Mouse (Mus musculus): ENCODE results near the gene Apeh. TPM values are rescaled to one million over a fixed set of nuclear protein-coding genes. Genes with fewer than 3 reads are reported as not detected.
A peak's percentile ranks its signal among the peaks of the same experiment; 100 is the strongest.

Gene Apeh
- polyA plus RNA-seq, 1 experiment from 2014 or later, result 60.9 TPM

DNA sequence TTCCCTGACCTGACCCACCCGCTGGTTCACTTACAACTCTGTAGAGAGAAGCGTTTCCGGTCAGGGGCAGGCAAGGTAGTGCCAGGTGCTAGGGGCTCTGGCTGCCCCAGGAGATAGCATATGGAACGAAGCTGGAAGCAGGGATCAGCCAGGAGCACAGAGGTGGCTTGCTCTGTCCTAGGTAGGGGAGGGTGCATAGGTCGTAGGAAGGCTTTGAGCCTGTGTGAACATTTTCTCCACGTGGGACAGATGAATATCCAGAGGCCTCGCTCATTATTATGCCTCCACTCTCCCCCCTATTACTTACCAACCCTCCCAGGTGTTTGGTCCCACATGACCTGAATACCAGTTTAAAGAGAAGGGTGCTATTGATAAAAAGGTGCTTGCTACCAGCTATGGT lies 42.0 kb downstream of the Apeh start:
- WGBS, result 73% methylated on average over 7 of the region's 7 CpGs
- H3K36me3 ChIP-seq (ENCODE audit: control insufficient read depth, insufficient read depth, low read length), result peaks cover 10% of the 10 kb centered on the region

DNA sequence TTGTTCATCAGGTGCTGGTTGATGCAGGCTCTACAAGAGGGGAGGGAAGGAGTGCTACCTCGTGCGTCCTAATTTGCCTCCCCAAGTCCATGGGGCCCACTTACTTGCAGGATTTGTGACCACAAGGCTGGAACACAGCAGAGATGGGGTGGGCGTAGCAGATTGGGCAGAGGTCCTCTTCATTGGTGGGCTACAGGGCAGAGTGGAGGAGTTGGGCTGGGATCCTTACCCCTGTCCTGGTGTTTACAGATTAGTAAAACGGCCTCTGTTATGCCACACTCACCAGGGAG lies 42.5 kb downstream of the Apeh start:
- H3K27ac ChIP-seq (ENCODE audit: low read depth, low read length), result no peak overlapping the region
- H3K9me3 ChIP-seq (ENCODE audit: control insufficient read depth, low read length), result no peaks in the 10 kb centered on the region
- no peak overlapping the region for H3K4me2 ChIP-seq (ENCODE audit: low read length)
- ATAC-seq, result no peak
- H3K4me1 ChIP-seq (ENCODE audit: control insufficient read depth, insufficient read depth, low read depth, low read length), result peaks cover 21% of the 10 kb centered on the region
- 85% methylated on average over 4 of the region's 4 CpGs for WGBS
- H3K27me3 ChIP-seq (replicated peaks; ENCODE audit: control insufficient read depth, insufficient read depth, low read length), result no peaks in the 10 kb centered on the region
- peaks cover 13% of the 10 kb centered on the region for H3K36me3 ChIP-seq (ENCODE audit: control insufficient read depth, insufficient read depth, low read length)
- H3K4me3 ChIP-seq (ENCODE audit: low read length), result no peak overlapping the region
- no peak overlapping the region for H3K9ac ChIP-seq (ENCODE audit: low read depth, low read length)

More for the DNA sequence above, 42.0 kb downstream of the Apeh start:
- Histone ChIP-seq H3K4me3 (ENCODE audit: low read length) (no peak overlapping the region), H3K27ac (ENCODE audit: low read depth, low read length) (no peak overlapping the region; the same call in 1 of the 2 replicates), H3K4me1 (ENCODE audit: control insufficient read depth, insufficient read depth, low read depth, low read length) (peaks cover 21% of the 10 kb centered on the region), H3K9ac (ENCODE audit: low read depth, low read length) (no peak overlapping the region), H3K4me2 (ENCODE audit: low read length) (no peak overlapping the region), H3K27me3 (replicated peaks; ENCODE audit: control insufficient read depth, insufficient read depth, low read length) (no peaks in the 10 kb centered on the region), H3K9me3 (ENCODE audit: control insufficient read depth, low read length) (no peaks in the 10 kb centered on the region)
- ATAC-seq, result no peak

DNA sequence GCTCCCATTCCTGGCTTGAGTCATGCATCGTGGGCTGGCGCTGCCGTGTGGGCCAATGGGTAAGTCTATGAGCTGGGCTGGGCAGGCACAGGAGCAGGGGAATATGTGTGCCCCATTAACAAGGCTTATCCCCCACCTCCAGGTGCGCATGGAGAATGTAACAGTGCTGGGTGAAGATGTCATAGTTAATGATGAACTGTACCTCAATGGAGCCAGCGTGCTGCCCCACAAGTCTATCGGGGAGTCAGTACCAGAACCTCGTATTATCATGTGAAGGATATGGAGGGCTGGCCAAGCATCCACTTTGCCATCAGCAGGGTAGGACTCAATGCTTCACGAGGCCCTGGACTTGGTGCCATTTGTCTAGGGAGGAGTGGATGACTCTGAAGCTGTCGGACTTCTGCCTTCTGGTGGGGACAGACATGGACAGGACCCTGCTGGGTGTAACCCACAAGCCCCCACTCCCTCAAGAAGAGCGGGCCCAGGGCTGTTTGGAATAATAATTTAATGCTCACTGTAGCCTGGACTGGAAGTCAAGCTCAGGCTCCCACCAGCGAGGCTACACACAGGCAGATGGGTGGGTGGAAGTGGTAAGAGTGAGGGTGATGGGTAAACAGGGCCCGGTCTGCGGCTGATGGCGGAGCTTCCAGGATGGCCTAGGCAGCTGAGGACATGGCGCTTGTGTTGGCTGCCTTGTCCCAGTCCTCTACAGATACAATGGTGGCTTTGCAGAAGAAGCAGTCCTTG lies 43.0 kb downstream of the Apeh start:
- Histone ChIP-seq H3K9ac (ENCODE audit: low read depth, low read length) (no peak overlapping the region), H3K4me3 (ENCODE audit: low read length) (no peak overlapping the region), H3K27ac (ENCODE audit: low read depth, low read length) (no peak overlapping the region), H3K4me2 (ENCODE audit: low read length) (no peak overlapping the region), H3K36me3 (ENCODE audit: control insufficient read depth, insufficient read depth, low read length) (peaks cover 18% of the 10 kb centered on the region), H3K4me1 (ENCODE audit: control insufficient read depth, insufficient read depth, low read depth, low read length) (peaks cover 21% of the 10 kb centered on the region), H3K27me3 (replicated peaks; ENCODE audit: control insufficient read depth, insufficient read depth, low read length) (no peaks in the 10 kb centered on the region), H3K9me3 (ENCODE audit: control insufficient read depth, low read length) (no peaks in the 10 kb centered on the region)
- ATAC-seq, result no peak
- 94% methylated on average over 15 of the region's 15 CpGs for WGBS

DNA sequence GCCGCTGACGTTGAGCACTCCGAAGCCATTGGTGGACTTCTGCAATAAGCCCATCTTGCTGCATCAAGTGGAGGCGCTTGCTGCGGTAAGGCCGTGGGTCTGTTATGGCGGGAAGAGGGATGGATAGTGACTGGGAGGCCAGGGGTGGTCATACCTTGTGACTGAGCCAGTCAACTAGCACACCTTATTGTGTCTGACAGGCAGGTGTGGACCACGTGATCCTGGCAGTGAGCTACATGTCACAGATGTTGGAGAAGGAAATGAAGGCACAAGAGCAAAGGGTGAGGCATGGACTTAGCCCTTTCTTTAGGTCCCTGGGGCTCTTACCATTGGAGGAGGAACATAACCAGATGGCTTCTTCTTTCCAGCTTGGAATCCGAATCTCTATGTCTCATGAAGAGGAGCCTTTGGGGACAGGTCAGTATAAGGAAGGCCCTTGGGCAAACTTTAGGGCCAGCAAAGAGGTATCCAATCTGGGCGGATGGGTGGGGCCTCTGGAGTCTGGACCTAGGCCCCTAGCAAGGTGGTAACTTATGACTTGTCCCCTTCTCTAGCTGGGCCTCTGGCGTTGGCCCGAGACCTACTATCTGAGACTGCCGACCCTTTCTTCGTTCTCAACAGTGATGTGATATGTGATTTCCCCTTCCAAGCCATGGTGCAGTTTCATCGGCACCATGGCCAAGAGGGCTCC lies 44.7 kb downstream of the Apeh start:
- Histone ChIP-seq H3K4me1 (ENCODE audit: control insufficient read depth, insufficient read depth, low read depth, low read length) (peaks cover 21% of the 10 kb centered on the region), H3K4me3 (ENCODE audit: low read length) (peak overlapping the region; percentile 72), H3K27me3 (replicated peaks; ENCODE audit: control insufficient read depth, insufficient read depth, low read length) (no peaks in the 10 kb centered on the region), H3K27ac (ENCODE audit: low read depth, low read length) (peak overlapping the region; percentile 71), H3K4me2 (ENCODE audit: low read length) (peak overlapping the region; percentile 91), H3K36me3 (ENCODE audit: control insufficient read depth, insufficient read depth, low read length) (peaks cover 33% of the 10 kb centered on the region), H3K9ac (ENCODE audit: low read depth, low read length) (peak overlapping the region; percentile 75), H3K9me3 (ENCODE audit: control insufficient read depth, low read length) (no peaks in the 10 kb centered on the region)
- no peak; the same call in 1 of the 2 replicates for ATAC-seq
- 42% methylated on average over 15 of the region's 15 CpGs for WGBS

DNA sequence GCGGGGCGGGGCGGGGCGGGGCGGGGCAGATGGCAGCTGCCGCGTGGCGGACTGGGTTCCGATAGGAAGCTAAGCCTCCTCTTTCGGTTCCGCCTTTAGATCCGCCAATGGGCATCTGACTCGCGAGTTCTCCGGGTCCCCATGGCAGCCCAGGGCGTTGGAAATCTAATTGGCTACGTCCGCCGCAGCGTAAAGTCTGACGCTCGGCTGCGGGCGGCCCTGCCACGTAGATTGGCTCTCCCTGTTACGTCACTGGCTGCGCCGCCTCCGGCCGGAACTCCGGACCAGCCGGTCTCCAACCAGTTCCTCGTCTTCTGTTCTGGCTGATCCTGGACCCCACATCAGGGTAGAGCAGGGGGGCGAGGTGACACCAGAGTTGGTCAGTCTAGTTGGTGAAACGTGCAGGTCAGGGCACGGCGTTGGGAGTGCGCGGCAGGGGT lies 45.4 kb downstream of the Apeh start, which contains the start of gene Gmppb:
TSS of gene Gmppb (plus strand) at position 227 of the 440 bp plus-strand sequence.
- Histone ChIP-seq H3K36me3 (ENCODE audit: control insufficient read depth, insufficient read depth, low read length) (peaks cover 29% of the 10 kb centered on the region), H3K27ac (ENCODE audit: low read depth, low read length) (peak within 1 kb of the TSS; percentile 71), H3K4me3 (ENCODE audit: low read length) (peak within 1 kb of the TSS; percentile 72), H3K4me2 (ENCODE audit: low read length) (peak within 1 kb of the TSS; percentile 91), H3K27me3 (replicated peaks; ENCODE audit: control insufficient read depth, insufficient read depth, low read length) (no peaks in the 10 kb centered on the region), H3K9me3 (ENCODE audit: control insufficient read depth, low read length) (no peaks in the 10 kb centered on the region), H3K9ac (ENCODE audit: low read depth, low read length) (peak within 1 kb of the TSS; percentile 75), H3K4me1 (ENCODE audit: control insufficient read depth, insufficient read depth, low read depth, low read length) (peaks cover 21% of the 10 kb centered on the region)
- ATAC-seq, result peak; percentile 95
- under 1% methylated on average over 33 of the region's 39 CpGs for WGBS

DNA sequence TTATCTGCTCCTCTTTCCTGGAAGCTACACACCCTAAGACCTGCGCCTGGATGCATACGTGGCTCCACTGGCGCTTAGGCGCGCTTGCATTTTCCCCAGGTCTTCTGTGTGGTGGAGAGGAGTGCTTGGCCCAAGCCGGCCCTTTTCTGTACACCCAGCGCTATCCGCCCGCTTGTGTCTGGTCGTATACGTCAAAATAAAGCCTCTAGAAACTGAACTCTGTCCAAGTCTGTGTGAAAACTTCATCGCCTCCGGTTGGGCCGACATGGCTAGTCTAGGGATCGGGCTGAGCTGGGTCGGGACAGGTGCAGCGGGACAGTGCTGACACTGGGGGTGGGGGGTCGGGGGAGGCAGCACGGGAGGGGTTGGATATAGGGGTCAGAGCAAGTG lies 45.8 kb downstream of the Apeh start:
- H3K4me3 ChIP-seq (ENCODE audit: low read length), result peak overlapping the region; percentile 72
- H3K36me3 ChIP-seq (ENCODE audit: control insufficient read depth, insufficient read depth, low read length), result peaks cover 28% of the 10 kb centered on the region
- under 1% methylated on average over 17 of the region's 19 CpGs for WGBS
- no peaks in the 10 kb centered on the region for H3K27me3 ChIP-seq (replicated peaks; ENCODE audit: control insufficient read depth, insufficient read depth, low read length)
- H3K4me1 ChIP-seq (ENCODE audit: control insufficient read depth, insufficient read depth, low read depth, low read length), result peaks cover 21% of the 10 kb centered on the region
- peak overlapping the region; percentile 70 for H3K27ac ChIP-seq (ENCODE audit: low read depth, low read length)
- ATAC-seq, result peak; percentile 43
- no peaks in the 10 kb centered on the region for H3K9me3 ChIP-seq (ENCODE audit: control insufficient read depth, low read length)
- peak overlapping the region; percentile 91 for H3K4me2 ChIP-seq (ENCODE audit: low read length)
- peak overlapping the region; percentile 66 for H3K9ac ChIP-seq (ENCODE audit: low read depth, low read length)

DNA sequence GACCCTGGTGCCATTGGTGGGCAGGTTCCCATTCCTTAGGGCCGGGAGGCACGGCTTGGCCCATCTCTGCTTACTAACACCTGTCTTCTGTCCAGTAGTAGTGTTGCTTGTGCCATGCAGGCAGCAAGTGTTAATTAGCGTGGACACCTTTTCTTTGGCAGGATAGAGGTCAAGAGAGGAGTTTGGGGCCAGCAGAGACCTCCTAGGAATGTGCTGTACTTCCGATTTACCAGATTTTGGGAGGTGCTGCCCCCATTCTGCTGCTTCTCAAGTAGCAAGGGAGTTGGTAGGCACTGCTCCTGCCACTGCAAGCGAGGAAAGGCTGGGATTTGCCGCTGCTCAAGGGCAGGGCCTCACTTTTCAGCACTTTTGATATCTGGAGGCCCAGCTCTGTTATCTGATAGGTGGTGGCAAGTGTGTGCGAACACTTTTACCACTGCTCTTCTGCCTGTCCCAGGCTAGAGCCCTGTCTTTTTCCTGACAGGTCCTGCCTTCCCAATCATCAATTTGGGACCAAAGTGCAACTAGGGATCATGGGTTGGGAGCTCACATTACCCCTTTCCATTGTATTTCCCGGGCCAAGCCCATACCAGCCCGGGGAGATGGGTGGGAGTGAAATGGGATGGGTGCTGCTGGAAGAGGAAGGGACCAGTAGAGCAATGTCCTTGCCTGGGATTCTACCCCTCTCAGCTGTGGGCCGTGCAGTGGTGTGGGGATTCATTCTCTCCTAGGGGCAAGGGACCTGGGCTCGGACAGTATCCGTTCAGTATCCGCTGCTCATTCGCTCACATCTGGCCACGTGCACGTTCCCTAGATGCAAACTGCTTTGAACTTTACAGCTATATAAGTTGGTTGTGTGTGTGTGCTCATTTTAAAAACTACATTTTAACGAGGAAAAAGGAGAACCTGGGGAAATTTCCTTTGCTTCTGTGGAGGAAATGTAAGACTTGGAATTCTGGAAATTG lies 46.5 kb downstream of the Apeh start:
- H3K9ac ChIP-seq (ENCODE audit: low read depth, low read length), result no peak overlapping the region; the same call in 1 of the 2 replicates
- peak overlapping the region; percentile 70; the same call in 1 of the 2 replicates for H3K27ac ChIP-seq (ENCODE audit: low read depth, low read length)
- no peaks in the 10 kb centered on the region for H3K9me3 ChIP-seq (ENCODE audit: control insufficient read depth, low read length)
- WGBS, result 54% methylated on average over 17 of the region's 17 CpGs
- no peak for ATAC-seq
- peak overlapping the region; percentile 91 for H3K4me2 ChIP-seq (ENCODE audit: low read length)
- peaks cover 17% of the 10 kb centered on the region for H3K4me1 ChIP-seq (ENCODE audit: control insufficient read depth, insufficient read depth, low read depth, low read length)
- peaks cover 28% of the 10 kb centered on the region for H3K36me3 ChIP-seq (ENCODE audit: control insufficient read depth, insufficient read depth, low read length)
- peak overlapping the region; percentile 72 for H3K4me3 ChIP-seq (ENCODE audit: low read length)
- no peaks in the 10 kb centered on the region for H3K27me3 ChIP-seq (replicated peaks; ENCODE audit: control insufficient read depth, insufficient read depth, low read length)

DNA sequence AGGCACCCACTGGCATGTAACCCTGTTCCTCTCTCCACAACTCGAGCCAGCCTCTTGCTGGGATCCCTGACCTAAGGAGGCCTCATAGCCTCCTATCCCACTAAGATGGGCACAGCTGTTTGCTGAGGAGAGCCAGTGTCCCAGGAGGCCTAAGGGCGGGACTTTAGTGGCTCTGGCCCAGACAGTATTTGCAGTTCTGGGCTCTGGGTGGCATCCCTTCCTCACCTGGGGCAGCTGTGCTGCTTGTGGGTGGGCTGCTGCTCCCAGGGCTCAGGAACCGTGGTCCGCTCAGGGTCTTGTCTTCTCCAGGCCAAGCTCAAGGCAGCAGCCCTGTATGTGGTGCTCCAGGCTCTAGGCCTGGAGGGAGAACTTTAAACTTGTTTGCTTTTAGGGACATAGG lies 47.8 kb downstream of the Apeh start:
- no peak overlapping the region for H3K27ac ChIP-seq (ENCODE audit: low read depth, low read length)
- H3K27me3 ChIP-seq (replicated peaks; ENCODE audit: control insufficient read depth, insufficient read depth, low read length), result no peaks in the 10 kb centered on the region
- no peaks in the 10 kb centered on the region for H3K9me3 ChIP-seq (ENCODE audit: control insufficient read depth, low read length)
- peaks cover 15% of the 10 kb centered on the region for H3K4me1 ChIP-seq (ENCODE audit: control insufficient read depth, insufficient read depth, low read depth, low read length)
- H3K4me3 ChIP-seq (ENCODE audit: low read length), result no peak overlapping the region
- 91% methylated on average over 4 of the region's 4 CpGs for WGBS
- H3K36me3 ChIP-seq (ENCODE audit: control insufficient read depth, insufficient read depth, low read length), result peaks cover 36% of the 10 kb centered on the region
- no peak for ATAC-seq
- H3K4me2 ChIP-seq (ENCODE audit: low read length), result no peak overlapping the region
- no peak overlapping the region for H3K9ac ChIP-seq (ENCODE audit: low read depth, low read length)
